Mouse (Mus musculus): ENCODE results near the gene Mtmr2. TPM values are rescaled to one million over a fixed set of nuclear protein-coding genes. Genes with fewer than 3 reads are reported as not detected.
"Not testable (repeated sequence)": the region's sequence is repeated elsewhere in the genome, so short reads cannot be mapped to it uniquely, and the experiment has no call there.

The Mtmr2 gene
- polyA plus RNA-seq (2015; fragmentation: Nextera tagmentation; extraction: Ambion mirVana): 68.0 and 73.8 TPM in 2 replicates

DNA sequence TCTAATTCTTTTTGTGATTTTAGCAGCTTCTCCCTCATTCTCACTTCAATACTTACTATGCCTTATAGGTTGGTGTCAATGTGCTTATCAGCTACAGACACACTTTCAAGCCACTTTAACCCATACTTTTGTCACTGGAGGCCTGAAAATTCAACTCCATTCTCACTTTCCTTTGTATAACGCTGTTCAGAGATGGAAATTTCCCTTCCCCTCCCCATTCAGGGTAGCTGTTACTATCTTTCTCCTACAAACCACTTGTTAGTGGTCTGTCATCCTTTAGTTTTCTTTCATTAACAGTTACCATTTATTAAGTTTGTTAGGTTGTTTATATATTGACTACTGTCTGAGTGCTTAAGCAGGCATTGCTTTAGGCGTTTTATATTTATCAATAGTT lies at the start of gene Mtmr2:
Gene Mtmr2 (plus strand): TSS at position 7 of the 394 bp plus-strand sequence.
- Histone ChIP-seq H3K27ac (peak within 1 kb of the TSS; percentile 97), H3K4me1 (replicated peaks) (peaks cover 6% of the 10 kb centered on the region; the same call in 1 of the 2 replicates), H3K9ac (peak within 1 kb of the TSS; percentile 98), H3K36me3 (no peaks in the 10 kb centered on the region), H3K9me3 (no peaks in the 10 kb centered on the region), H3K27me3 (replicated peaks) (no peaks in the 10 kb centered on the region), H3K4me3 (replicated peaks) (peak within 1 kb of the TSS; percentile 94), H3K4me2 (replicated peaks) (peak within 1 kb of the TSS; percentile 60)
- 0 out of 2 replicates have a peak, but pooled peaks have one; percentile 3 for ATAC-seq
- 43% methylated on average over 2 of the region's 2 CpGs for WGBS

DNA sequence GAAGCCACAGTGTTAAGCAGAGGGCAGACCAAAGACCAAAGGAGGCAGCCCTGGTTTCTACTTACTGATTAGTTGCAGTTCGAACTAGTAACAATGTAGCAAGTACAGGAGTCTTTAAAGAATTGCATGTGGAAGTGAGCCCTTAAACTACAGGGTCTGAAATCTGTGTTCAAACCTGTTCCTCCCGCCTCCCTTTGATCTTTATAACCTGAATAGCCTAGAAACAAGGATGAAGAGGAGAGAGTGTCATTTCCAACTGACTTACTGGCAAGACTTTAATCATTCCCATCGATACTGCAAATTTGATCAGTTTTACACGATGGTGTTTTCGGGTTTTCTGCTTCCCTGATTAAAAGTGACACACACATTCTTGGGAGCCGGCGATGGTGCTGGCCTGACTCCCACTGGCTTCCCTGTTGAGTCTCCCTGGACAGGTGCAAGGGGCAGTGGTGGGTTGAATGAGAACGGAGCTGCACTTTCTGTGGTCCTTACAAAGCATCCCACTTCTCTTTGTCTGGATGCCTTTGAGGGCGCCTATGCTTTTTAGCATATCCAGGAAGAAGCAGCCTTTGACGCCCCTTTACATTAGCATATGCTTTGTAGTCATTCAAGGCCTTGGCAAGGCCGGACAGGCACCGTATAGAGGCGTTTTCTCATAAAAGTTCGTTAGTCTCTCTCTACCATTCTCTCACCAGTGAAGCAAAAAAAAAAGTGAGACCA lies 49.0 kb upstream of the Mtmr2 start:
- no peaks in the 10 kb centered on the region for H3K27me3 ChIP-seq (replicated peaks)
- ATAC-seq: no peak
- no peak overlapping the region for H3K4me3 ChIP-seq (replicated peaks)
- no peak overlapping the region for H3K27ac ChIP-seq
- H3K9ac ChIP-seq: no peak overlapping the region
- H3K4me2 ChIP-seq (replicated peaks): no peak overlapping the region
- H3K4me1 ChIP-seq (replicated peaks): no peaks in the 10 kb centered on the region; the same call in 1 of the 2 replicates
- H3K36me3 ChIP-seq: no peaks in the 10 kb centered on the region
- no peaks in the 10 kb centered on the region for H3K9me3 ChIP-seq
- 60% methylated on average over 14 of the region's 14 CpGs for WGBS

DNA sequence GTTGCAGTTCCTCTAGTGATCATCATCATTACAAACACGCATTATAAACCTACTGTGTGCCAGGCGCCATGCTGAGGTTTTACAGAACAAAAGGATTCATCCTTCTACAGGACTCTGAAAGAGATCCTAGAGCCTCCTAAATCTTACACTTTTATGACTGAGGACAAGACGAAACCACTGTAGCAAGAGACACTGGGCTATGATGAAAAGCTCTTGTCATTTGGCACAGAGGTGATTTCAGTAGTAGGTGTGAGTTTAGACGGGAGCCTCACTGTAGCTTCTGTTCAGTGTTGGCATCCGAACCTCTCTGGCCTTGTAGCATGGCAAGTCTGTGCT lies 48.5 kb upstream of the Mtmr2 start:
- Histone ChIP-seq H3K4me1 (replicated peaks) (no peaks in the 10 kb centered on the region; the same call in 1 of the 2 replicates), H3K4me2 (replicated peaks) (no peak overlapping the region), H3K27me3 (replicated peaks) (no peaks in the 10 kb centered on the region), H3K36me3 (no peaks in the 10 kb centered on the region), H3K4me3 (replicated peaks) (no peak overlapping the region), H3K9ac (no peak overlapping the region), H3K9me3 (no peaks in the 10 kb centered on the region), H3K27ac (no peak overlapping the region)
- no peak for ATAC-seq
- WGBS: 71% methylated on average over 5 of the region's 5 CpGs

DNA sequence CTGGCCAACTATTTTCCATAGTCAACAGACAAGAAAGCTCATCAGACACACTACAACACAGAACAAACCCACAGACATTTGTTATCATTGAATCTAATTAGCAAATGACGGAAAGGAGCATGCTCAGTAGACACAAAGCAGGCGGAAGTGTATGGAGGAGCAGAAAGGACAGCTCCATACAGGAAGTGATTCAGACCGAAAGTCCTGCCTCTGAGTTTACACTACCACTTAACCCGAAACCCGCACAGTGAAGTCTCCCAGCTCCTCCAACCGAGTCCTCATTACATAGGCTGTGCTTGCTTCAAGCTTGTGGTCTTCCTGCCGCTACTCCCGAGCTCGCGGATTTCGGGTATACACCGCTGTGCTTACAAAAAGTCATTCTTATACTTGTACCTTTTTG lies 46.4 kb upstream of the Mtmr2 start:
- no peaks in the 10 kb centered on the region for H3K36me3 ChIP-seq
- no peaks in the 10 kb centered on the region; the same call in 1 of the 2 replicates for H3K4me1 ChIP-seq (replicated peaks)
- no peak overlapping the region for H3K4me3 ChIP-seq (replicated peaks)
- ATAC-seq: no peak
- H3K27me3 ChIP-seq (replicated peaks): no peaks in the 10 kb centered on the region
- H3K9me3 ChIP-seq: no peaks in the 10 kb centered on the region
- no peak overlapping the region for H3K9ac ChIP-seq
- 84% methylated on average over 12 of the region's 12 CpGs for WGBS
- no peak overlapping the region for H3K27ac ChIP-seq
- H3K4me2 ChIP-seq (replicated peaks): no peak overlapping the region

DNA sequence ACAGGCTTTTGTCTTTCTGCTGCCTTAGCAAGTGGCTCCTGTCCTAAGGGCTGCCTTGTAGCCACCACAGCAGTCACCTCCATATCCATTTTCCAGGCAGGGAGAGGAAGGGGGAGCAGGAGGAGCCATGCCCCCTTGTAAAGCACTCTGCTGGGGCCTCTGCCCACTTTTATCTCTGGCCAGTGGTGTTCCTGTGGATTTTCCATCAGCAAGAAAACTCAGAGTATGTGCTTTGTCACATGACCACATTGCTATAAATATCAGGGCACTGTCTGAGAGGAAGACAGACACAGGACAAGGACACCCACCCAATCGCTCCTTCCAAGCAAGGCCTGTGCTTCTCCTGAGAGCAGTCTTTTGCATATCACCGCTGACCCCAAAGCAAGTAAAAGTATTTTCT lies 45.1 kb upstream of the Mtmr2 start:
- Histone ChIP-seq H3K36me3 (no peaks in the 10 kb centered on the region), H3K4me1 (replicated peaks) (no peaks in the 10 kb centered on the region), H3K9me3 (no peaks in the 10 kb centered on the region), H3K9ac (no peak overlapping the region), H3K4me2 (replicated peaks) (no peak overlapping the region), H3K27me3 (replicated peaks) (no peaks in the 10 kb centered on the region), H3K4me3 (replicated peaks) (no peak overlapping the region), H3K27ac (no peak overlapping the region)
- WGBS: 80% methylated on average over 2 of the region's 2 CpGs
- no peak for ATAC-seq

DNA sequence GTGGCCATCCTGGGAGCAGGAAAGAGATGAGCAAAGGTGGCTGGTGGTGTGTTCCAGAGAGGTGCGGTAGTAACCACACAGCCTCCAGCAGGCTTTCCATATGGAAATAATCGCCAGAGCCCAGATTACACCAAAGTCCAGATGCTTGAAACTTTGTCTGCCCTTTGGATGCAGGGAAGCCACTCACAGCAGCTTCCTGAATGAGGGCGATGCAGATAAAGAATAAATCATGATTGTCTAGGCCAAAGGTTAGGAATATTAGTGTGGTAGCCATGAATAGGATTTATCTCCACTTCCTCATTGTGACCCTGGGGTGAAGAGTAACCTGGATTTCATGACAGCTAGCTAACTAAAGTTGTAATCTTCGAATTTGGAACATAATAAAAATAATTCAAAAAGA lies 43.3 kb upstream of the Mtmr2 start:
- WGBS: 67% methylated on average over 4 of the region's 4 CpGs
- ATAC-seq: no peak

DNA sequence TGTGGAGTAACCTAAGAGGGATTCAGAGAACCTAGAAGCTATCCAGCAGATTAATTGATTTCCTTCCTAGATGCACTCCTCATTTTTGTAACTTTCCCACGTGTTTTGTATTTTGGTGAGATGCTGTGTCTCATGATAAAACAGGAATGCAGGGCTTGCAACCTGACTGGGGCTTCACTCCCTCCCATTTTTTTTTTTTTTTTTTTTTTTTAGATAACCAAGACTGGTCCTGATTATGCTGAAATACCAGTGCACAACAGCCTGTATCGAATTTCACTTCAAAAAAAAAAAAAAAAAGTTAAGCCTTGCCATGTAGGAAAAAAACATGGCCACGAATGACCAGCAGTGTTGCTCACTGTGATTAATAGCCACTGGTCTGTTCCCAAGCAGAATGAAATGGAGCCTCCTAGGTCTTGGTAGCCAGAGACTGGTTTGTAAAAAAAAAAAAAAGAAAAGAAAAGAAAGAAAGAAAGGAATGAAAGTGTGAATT lies 41.1 kb upstream of the Mtmr2 start:
- ATAC-seq: no peak
- Histone ChIP-seq H3K4me1 (replicated peaks) (no peaks in the 10 kb centered on the region), H3K9ac (no peak overlapping the region), H3K27ac (no peak overlapping the region), H3K9me3 (no peaks in the 10 kb centered on the region), H3K4me2 (replicated peaks) (no peak overlapping the region), H3K36me3 (no peaks in the 10 kb centered on the region), H3K27me3 (replicated peaks) (no peaks in the 10 kb centered on the region), H3K4me3 (replicated peaks) (no peak overlapping the region)
- 43% methylated on average over 3 of the region's 3 CpGs for WGBS

More for the DNA sequence above, 43.3 kb upstream of the Mtmr2 start:
- Histone ChIP-seq H3K4me3 (replicated peaks) (no peak overlapping the region), H3K27me3 (replicated peaks) (no peaks in the 10 kb centered on the region), H3K36me3 (no peaks in the 10 kb centered on the region), H3K4me2 (replicated peaks) (no peak overlapping the region), H3K9me3 (no peaks in the 10 kb centered on the region), H3K9ac (no peak overlapping the region), H3K27ac (no peak overlapping the region), H3K4me1 (replicated peaks) (no peaks in the 10 kb centered on the region)

DNA sequence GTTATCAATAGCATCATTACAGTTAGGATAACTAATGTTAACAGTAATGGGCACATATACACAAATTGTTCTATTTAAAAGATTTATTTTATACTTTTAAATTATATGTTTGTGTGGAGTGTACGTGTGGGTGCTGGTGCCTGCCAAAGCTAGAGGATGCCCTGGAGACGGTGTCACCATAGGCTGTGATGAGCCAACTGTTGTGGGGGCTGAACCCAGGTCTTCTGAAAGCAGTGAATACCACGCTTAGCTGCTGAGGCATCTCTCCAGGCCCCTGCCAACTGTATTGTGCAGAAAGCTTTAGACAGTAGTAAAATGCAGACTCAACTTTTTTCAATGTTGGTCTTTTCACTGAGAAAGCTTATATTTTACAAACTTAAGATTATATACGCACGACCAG lies 38.8 kb upstream of the Mtmr2 start:
- WGBS: 85% methylated on average over 5 of the region's 5 CpGs
- no peaks in the 10 kb centered on the region for H3K36me3 ChIP-seq

DNA sequence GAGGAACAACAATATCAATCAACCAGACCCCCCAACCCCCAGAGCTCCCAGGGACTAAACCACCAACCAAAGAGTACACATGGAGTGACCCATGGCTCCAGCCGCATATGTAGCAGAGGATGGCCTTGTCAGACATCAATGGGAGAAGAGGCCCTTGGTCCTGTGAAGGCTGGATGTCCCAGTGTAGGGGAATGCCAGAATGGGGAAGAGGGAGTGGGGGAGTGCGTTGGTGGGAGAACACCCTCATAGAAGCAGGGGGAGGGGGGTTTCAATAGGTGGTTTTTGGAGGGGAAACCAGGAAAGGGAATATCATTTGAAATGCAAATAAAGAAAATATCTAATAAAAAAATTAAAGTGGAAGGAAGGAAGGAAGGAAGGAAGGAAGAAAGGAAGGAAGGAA lies 32.3 kb upstream of the Mtmr2 start:
- H3K27me3 ChIP-seq (replicated peaks); H3K36me3 ChIP-seq; H3K4me3 ChIP-seq (replicated peaks); H3K27ac ChIP-seq; H3K4me1 ChIP-seq (replicated peaks); H3K4me2 ChIP-seq (replicated peaks); H3K9me3 ChIP-seq; ATAC-seq; H3K9ac ChIP-seq: not testable (repeated sequence)
- 81% methylated on average over 2 of the region's 2 CpGs for WGBS

More for the DNA sequence above, 38.8 kb upstream of the Mtmr2 start:
- Histone ChIP-seq H3K27me3 (replicated peaks) (no peaks in the 10 kb centered on the region), H3K27ac (no peak overlapping the region), H3K4me1 (replicated peaks) (no peaks in the 10 kb centered on the region), H3K9ac (no peak overlapping the region), H3K4me2 (replicated peaks) (no peak overlapping the region), H3K4me3 (replicated peaks) (no peak overlapping the region), H3K9me3 (no peaks in the 10 kb centered on the region)
- ATAC-seq: no peak

DNA sequence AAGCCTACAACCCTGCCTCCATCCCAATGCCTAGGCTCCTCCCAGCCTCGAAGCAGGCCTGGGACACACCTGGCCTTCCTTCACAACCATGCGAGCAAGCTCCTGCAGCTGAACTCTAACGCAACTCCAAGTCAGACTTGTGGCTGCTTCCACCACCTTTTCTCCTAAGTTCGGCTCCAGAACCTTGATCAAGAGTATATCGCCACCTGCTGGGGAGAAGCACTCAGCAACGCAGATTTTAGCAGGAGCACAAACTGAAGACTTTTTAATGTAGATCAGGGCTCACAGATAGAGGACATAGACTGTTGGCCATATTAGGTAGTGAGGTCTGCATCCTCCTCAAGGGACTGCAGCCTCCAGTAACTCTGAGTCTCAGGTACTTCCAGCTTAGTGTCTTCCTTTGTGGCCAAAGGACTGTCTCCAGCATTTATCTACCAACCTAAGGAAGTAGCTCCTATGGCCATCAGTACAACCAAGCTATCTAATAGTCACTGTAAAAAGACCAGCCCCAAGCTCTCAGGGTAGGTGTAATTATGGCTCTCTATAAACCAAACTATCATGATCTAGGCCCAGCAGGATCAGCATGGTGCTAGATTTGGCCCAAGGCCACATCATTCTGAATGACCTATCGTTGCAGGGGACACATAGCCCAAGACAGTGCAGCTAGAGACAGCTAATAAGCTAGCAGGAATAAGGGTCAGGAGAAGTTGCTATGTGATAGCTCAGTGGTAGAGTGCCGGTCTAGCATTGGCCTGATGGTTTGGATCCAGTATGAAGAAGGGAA lies 31.7 kb upstream of the Mtmr2 start:
- H3K9ac ChIP-seq: no peak overlapping the region
- ATAC-seq: peak; percentile 67
- H3K4me3 ChIP-seq (replicated peaks): no peak overlapping the region
- H3K4me2 ChIP-seq (replicated peaks): no peak overlapping the region; the same call in 1 of the 2 replicates
- 22% methylated on average over 8 of the region's 8 CpGs for WGBS
- H3K27me3 ChIP-seq (replicated peaks): no peaks in the 10 kb centered on the region
- H3K9me3 ChIP-seq: no peaks in the 10 kb centered on the region
- H3K4me1 ChIP-seq (replicated peaks): no peaks in the 10 kb centered on the region
- H3K36me3 ChIP-seq: no peaks in the 10 kb centered on the region
- no peak overlapping the region for H3K27ac ChIP-seq

DNA sequence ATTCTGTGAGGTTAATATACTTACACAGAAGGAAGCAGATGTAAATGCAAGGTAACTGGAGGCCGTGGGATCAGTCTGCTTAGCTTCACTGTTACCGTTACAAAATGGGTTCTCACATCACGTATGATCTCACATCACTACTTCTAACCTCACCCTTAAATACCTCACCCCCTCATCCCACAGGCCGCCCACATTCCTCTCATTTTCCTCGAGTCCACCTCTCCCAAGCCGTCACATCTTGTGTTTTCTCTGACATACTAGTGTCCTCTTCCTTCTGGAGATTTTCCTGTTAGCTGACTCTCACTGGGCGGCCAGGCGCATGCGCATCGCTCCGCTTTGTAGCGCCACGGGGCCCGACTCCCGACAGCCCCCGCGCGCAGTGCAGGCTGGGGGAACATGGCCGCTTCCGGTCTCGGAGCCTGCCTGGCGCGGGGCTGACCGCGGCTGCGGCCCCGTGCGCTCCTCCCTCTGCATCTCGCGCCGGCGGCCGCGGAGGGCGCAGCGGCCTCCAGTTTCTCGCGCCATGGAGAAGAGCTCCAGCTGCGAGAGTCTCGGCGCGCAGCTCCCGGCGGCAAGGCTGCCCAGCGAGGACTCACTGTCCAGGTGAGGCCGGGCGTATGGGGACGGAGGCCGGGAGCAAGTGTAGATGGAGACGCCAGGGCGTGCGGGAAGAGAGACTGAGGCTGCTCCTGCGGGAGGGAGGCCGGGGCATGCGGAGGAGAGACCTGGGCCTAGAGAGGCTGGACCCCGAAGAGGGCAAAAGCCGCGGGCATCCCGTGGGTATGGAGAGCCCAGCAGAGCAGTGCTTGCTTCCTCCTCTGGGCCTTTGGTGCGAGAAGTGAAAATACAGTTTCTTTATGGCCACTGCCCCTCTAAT lies 826 bp downstream of the Mtmr2 start:
- H3K36me3 ChIP-seq: no peaks in the 10 kb centered on the region
- under 1% methylated on average over 60 of the region's 60 CpGs for WGBS
- peak overlapping the region; percentile 97 for H3K27ac ChIP-seq

DNA sequence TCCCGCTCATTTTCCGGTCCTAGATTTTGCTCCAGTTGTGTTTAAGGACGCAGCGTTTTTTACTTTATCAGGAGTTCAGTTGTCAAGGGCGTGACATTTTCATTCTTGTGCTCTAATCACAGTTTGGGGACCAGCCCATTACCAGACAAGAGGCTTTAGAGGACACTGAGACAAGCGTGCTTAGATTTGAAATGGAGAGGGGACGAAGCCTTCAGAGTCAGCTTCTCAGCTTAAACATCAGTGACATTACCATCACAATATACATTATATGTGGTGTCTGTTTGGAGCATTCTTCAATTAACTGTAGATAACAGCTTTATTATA lies 1.4 kb downstream of the Mtmr2 start:
- WGBS: 2% methylated on average over 7 of the region's 7 CpGs
- H3K9ac ChIP-seq: peak overlapping the region; percentile 98
- no peak; the same call in 1 of the 2 replicates for ATAC-seq

More for the DNA sequence above, 826 bp downstream of the Mtmr2 start:
- peak overlapping the region; percentile 98 for H3K9ac ChIP-seq
- peak; percentile 99 for ATAC-seq
- peak overlapping the region; percentile 94 for H3K4me3 ChIP-seq (replicated peaks)
- no peaks in the 10 kb centered on the region for H3K27me3 ChIP-seq (replicated peaks)
- peak overlapping the region; percentile 60 for H3K4me2 ChIP-seq (replicated peaks)
- H3K4me1 ChIP-seq (replicated peaks): peaks cover 6% of the 10 kb centered on the region; the same call in 1 of the 2 replicates
- H3K9me3 ChIP-seq: no peaks in the 10 kb centered on the region

More for the DNA sequence above, 1.4 kb downstream of the Mtmr2 start:
- peak overlapping the region; percentile 97 for H3K27ac ChIP-seq
- no peaks in the 10 kb centered on the region for H3K27me3 ChIP-seq (replicated peaks)
- H3K4me3 ChIP-seq (replicated peaks): peak overlapping the region; percentile 94
- no peaks in the 10 kb centered on the region for H3K36me3 ChIP-seq
- H3K4me1 ChIP-seq (replicated peaks): peaks cover 6% of the 10 kb centered on the region; the same call in 1 of the 2 replicates
- peak overlapping the region; percentile 60 for H3K4me2 ChIP-seq (replicated peaks)
- no peaks in the 10 kb centered on the region for H3K9me3 ChIP-seq
